Mouse (Mus musculus): ENCODE measurements around the gene Rbm41.

The Rbm41 gene

DNA sequence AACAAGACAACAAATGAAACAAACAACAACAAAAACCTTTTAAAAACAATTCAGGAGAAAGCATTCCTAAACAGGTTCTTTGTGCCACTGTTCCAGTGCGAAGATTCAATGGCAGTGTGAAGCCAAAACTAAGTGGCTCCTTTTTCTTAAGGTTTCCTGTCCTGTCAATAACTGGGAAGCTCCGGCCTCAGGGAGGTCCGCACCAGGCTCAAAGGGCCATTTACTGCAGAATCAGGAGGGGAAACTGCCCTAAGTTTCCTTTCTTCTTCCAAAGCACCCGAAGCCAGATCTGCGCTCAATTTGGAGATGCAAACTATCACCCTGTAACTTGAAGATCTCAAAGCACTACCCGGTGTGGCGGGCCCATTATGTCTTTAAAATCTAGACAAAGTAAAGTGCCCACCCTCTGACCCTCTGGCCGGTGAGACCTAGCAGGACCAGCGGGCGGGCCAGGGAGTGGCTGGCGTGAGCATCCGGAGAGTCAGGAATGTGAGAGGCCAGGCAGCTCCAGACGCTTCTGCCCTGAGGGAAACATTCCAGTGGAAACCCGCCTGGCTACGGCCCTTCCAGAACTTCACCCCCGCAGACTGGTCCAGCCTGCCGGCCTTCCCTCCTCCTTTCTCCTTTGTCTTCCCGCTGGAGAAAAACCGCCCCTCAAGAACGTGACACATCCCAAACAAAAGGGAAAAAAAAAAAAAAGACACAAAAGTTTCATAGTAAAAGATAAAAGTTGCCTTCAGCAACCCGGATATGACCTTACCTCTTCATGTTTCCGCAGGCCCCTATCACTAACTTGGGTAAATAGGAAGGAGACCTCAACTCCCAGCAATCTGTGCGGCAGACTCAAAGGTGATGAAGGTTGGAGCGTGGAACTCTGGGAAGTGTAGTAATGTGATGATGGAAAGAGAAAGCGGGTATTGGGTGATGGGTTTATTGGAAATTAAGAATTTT is at the start of gene Rbm41:
Gene Rbm41, minus strand, starts transcription at position 856 of the 951 bp plus-strand sequence.
- peak; percentile 50 to 54 for DNase-seq

DNA sequence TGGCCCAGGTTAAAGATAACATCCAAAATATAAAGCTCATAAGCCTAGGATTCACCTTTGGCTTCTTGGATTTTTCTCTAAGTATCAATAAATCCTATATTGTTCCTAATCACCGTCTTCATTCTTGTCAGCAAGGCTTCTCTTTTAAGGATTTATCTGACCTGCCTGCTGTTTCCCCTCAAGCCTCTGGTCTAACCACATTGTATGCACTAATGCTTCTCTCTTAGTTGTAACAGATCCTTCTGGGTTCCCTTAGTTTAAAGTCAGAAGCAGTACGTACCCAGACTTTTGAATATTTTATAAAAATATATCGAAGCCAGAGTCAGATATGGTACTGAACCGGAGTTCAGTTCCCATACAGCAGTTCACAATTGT is 283 bp upstream of the Rbm41 start:
- no peak for DNase-seq

DNA sequence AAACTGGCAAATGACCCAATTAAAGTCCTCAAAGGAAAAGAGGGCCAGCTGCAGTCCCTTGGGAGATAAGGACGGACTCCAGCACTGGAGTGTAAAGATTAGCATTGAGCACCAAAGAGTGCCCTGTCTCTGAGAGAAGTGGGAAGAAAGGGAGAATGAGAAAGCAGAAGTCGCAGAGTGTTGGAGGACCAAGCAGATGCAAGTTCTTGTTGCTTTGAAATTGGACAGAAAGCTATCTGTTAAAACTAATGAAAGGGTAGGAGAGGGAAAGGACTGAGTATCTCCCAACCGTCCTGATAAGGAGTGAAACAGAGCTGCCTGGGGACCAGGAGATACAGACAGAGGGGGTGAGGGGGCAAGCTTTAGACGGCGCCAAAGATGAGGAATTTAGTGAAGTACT is 16.3 kb downstream of the Rbm41 start:
- DNase-seq: no peak

DNA sequence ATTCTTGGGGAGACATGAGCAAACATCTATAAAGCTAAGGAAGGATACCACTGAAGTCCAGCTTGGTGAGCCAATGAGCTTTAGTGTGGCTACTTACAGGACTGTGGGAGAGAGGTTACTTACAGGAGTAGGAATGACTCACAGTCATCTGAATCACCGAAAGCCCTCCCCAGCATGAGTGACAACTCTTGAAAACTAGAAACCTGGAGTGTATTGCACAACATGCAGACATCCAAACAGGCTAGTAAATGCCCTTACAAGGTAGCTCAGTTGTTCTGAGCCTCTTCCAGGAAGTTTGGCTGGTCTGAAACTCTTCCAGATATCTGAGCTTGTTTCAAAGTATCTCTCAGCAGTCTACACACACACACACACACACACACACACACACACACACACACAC is 64.9 kb downstream of the Rbm41 start:
- no peak for DNase-seq

DNA sequence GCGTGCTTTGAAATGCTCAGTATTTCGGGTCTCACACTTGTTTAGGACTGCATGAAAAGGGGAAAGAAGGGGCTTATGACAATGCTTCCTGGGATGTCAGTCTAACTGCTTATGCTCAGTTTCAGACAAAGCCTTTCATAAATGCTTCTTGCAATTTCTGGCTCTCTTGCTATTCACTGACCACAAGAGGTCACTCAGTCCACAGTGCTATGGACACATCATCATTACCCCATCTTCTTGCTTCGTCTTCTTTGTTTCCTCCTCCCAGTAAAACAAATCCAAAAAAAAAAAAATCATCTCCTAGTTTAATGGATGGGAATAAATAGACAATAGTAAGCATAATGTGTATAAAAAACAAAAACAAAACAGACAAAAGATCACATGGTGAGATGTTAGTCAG is 65.9 kb downstream of the Rbm41 start:
- no peak for DNase-seq

DNA sequence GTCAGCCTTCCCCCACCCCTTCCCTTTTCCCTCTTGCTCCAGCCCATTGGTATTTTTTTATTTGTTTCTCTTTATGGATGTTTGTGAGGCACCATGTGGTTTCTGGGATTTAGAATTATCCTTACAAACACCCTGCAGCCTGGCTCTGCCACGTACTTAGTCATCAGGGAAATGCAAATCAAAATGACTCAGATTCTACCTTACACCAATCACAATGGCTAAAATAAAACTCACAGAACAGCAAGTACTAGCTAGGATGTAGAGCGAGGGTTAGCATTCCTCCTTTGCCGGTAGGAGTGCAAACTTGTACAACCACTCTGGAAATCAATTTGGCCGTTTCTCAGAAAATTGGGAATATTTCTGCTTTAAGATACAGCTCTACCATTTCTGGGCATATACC is 77.8 kb downstream of the Rbm41 start:
- no peak for DNase-seq

DNA sequence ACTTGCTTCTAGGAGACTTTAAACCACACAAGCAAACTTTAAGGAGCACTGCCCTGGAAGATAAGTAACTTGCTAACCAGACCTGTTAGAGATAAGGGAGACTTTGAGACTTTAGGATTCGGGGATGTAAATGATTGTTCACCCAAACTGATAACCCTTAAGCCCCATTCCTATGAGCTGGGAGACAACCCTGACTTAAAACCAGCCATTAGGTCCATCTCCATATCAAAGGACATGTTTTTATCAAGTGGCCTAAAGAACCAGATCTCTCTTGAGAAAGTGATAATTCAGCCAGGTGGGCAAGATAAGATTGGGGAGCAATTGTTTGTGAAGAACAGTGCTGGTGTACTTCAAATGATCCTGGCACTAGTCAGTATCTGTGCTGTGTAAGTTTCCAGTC is 107.0 kb downstream of the Rbm41 start:
- DNase-seq: no peak

DNA sequence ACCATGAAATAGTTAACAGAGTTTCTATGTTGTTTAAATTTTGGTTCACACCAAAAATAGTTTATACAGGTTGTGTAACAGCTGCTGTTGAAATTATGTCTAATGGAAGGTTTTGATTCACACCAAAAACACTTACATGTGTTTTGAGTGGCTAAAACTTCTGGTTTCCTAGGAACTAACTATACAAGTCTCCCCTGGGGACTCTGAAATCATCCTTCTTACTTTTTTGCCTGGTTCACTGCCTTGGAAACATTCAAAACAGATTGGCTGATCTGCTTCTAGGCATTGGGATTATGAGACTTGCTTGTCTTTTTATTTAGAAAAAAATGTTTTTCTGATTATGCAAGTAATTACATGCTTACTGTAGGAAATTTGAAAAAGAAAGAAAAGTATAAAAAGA is 115.2 kb downstream of the Rbm41 start:
- DNase-seq: no peak

DNA sequence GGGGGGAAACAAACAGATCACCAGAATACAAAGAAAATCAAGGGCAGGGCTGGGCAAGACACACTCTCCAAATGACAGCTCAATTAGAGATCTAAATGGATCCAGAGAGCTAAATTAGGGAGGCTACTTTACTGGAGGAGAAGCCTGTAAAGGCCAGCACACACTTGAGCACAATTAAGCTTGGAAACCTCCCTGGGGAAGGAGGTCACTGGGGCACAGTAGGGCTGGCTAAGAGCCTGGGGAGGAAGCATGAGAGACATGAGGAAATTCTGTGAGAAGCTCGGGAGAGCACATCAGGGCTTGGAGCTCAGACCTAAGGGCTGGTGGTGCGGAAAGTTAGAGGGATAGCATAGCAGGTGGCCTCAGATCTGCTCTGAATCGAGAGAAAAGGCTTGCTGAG is 120.5 kb downstream of the Rbm41 start:
- no peak for DNase-seq

DNA sequence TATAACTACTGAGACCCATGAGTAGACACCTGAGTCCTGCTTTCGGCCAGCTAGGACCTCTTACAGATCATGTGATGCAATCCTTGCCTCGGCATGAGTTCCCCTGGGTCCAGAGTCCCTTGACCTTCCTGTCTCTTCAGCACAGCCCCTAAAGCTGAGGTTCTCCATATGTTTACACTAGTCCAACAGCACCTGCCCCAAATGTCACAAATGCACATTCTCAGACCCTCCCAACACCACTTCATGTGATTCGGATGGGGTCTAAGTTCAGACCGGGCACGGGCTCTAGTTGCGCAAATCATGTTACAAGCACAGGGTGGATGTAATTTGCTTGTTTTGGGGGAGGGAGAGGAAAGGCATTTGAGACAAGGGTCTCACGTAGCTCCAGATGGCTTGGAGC is 121.3 kb downstream of the Rbm41 start:
- DNase-seq: no peak

DNA sequence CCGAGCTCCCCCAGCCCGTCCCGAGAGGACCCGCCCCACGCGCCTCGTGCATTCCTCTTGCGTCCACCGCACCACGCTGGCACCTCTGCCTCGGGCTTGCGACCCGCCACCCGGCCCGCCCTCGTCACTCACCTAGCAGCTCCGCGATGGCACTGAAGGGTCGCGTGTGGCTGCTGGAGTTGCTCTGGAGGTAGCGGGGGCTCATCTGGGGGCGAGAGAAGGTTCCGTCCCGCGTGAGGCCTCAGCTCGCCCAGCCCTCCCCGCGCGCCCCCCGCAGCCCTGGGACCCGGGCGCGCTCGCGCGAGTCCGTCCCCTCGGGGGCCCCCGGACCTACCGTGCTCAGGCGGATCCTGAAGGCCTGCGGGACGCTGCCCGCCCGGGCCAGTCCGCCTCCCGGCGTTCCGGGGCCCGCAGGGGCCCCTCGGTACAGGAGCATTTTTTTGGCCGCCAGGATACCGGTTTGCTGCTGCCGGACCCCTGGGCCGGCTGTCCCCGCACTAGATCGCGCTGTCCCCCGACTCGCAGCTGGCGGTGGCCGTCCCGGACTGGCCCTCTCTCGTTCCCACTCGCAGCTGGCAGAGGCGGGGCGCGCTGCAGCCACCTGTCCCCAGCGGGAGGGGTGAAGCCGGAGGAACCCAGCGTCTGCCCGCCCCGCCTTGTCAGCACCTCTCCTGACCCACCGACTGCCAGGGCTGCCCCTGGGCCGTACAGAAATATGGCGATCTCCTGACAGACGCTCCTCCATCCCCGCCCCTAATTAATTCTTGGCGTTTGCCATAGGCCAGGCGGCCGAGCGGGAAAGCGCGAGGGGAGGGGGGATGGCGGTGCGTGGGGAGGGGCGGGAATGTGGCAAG is 127.2 kb downstream of the Rbm41 start, which contains the start of gene Morc4:
Gene Morc4, minus strand, starts transcription at position 740 of the 854 bp plus-strand sequence.
- peak; percentile 46 to 54 for DNase-seq

DNA sequence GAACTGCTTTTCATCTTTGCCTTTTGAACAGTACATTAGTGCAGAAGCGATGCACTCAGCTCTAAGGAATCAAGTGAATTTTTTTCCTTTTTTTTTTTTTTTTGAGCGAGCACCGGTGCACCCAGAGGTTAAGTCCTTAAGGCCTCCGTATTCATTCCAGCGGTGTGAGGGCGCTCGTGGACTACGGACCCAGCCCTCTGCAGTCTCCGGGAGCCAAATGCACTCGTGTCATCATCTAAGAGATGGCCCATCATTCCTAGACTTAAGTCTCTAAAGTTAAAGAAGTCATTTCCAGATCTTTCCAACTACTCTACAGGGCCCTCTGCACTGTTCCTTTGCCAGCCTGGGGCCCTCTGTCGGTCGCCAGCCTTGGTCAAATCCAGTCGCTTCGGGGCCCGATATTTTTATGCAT is 128.1 kb downstream of the Rbm41 start:
- peak; percentile 5 to 6 for DNase-seq

DNA sequence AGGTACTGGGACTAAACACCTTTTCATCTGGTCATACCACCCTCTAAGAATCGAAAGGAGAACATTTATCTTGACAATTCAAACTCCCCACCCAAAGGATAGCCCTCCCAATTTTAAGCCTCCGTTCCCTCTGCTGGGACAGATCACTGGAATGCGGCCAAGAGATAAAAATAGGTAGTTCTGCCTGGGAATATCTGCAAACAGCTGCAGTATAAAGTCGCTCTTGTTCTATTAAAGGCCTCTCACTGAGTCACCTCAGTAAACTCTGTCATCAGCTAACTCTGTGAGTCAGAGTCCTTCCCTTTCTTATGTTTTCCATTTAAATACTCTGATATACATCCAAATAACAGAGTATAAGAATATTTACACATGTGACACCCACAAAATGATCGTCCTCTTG is 139.0 kb downstream of the Rbm41 start:
- DNase-seq: no peak

DNA sequence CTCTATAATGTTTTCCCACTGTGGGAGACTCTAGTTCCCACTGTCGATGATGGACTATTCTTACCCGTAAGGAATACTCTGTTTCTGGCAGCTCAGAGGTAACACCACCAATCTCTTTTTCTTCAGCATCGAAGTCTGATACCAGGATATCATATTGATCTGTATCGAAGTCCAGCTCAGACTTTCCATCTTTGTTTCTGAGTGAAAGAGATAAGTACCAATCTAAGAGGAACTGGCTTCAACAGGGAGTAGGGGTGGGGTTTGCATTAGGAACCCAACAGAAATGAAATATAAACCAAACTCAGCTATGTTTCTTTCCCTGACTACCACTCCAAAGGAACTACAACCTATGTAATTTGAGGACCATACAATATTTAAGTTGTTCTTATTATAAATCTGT is 143.6 kb downstream of the Rbm41 start:
- DNase-seq: no peak

DNA sequence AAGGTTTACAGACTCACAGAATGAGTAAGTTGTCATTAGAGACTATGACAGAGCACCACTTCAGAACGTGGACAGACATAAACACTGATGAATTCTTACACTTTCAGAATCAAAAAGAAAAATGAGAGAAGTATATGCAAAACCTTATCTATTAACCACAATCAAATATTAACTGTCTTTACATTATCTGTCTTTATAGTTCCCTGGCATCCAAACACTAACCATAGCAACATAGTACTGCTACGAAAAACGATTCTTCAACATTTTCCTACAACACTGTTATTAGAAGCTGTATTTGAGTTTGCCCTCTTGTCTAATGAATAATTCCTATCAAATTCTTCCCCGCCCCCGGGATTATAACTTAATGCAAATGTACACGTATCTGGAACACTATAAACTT is 157.3 kb downstream of the Rbm41 start:
- no peak for DNase-seq
